ENCODE assay signal across 8 mouse cellular contexts in the genomic region with DNA sequence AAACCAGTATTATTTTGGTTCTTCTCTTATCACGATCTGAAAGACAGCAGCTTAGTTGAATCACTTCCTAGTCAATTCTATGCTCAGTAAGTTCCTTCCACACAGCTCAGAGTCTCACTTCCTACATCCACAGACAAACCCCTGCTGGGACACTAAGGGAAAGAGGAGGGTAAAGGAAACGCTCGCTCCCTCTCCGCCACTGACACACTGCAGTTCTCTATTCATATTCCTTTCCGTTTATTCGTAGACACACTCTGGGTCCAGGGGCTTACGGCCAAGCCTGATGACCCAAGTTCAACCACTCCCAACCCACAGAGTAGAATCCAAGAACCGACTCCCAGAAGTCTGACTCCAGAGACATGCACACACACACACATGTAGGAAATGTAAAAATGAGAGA. TPM values are rescaled to one million over a fixed set of nuclear protein-coding genes. Genes with fewer than 3 reads are reported as not detected.
DNase-seq lines count a peak whose midpoint lies in the region; ATAC-seq lines count a peak whose summit lies in the region.

No protein-coding gene starts in this region.

- no peaks in the 10 kb centered on the region for H3K36me3 ChIP-seq in forebrain, embryonic 12.5 days (replicated peaks)
- no peaks in the 10 kb centered on the region for H3K36me3 ChIP-seq in forebrain, embryonic 15.5 days
- no peaks in the 10 kb centered on the region for H3K36me3 ChIP-seq in neural tube, embryonic 13.5 days

- WGBS in forebrain, embryonic 12.5 days = 86% methylated on average over 8 of the region's 8 CpGs
- WGBS in forebrain, embryonic 15.5 days = 77% methylated on average over 8 of the region's 8 CpGs
- WGBS in neural tube, embryonic 13.5 days = 79% methylated on average over 8 of the region's 8 CpGs

- no peak overlapping the region for H3K4me3 ChIP-seq in forebrain, embryonic 12.5 days (replicated peaks)
- no peak overlapping the region for H3K4me3 ChIP-seq in forebrain, embryonic 15.5 days
- H3K4me3 ChIP-seq in neural tube, embryonic 13.5 days = no peak overlapping the region

- no peak for DNase-seq in neural tube, embryonic 10.5 days (ENCODE audit: extremely low spot score, low spot score)
- peak; percentile 49 to 52 for DNase-seq in kidney, postnatal 4 days
- DNase-seq in T-cell, adult 2 months (ENCODE audit: low spot score) = no peak
- no peak for DNase-seq in frontal cortex, adult 2 months (ENCODE audit: extremely low spot score in 1 of 2, low spot score in 1 of 2)
- no peak for DNase-seq in thymus, adult 18-20 months

- H3K9me3 ChIP-seq in forebrain, embryonic 12.5 days = no peaks in the 10 kb centered on the region
- H3K9me3 ChIP-seq in forebrain, embryonic 15.5 days = no peaks in the 10 kb centered on the region
- H3K9me3 ChIP-seq in neural tube, embryonic 13.5 days = no peaks in the 10 kb centered on the region

- H3K27me3 ChIP-seq in forebrain, embryonic 12.5 days = no peaks in the 10 kb centered on the region
- no peaks in the 10 kb centered on the region for H3K27me3 ChIP-seq in forebrain, embryonic 15.5 days
- no peaks in the 10 kb centered on the region for H3K27me3 ChIP-seq in neural tube, embryonic 13.5 days

- H3K9ac ChIP-seq in forebrain, embryonic 12.5 days = no peak overlapping the region
- no peak overlapping the region for H3K9ac ChIP-seq in forebrain, embryonic 15.5 days (replicated peaks)
- H3K9ac ChIP-seq in neural tube, embryonic 13.5 days = no peak overlapping the region

- H3K4me1 ChIP-seq in forebrain, embryonic 12.5 days = peaks cover 17% of the 10 kb centered on the region
- peaks cover 25% of the 10 kb centered on the region for H3K4me1 ChIP-seq in forebrain, embryonic 15.5 days
- peaks cover 33% of the 10 kb centered on the region for H3K4me1 ChIP-seq in neural tube, embryonic 13.5 days (replicated peaks)

- H3K27ac ChIP-seq in forebrain, embryonic 12.5 days = 0 out of 2 replicates have a peak overlapping the region, but pooled peaks have one; percentile 31
- no peak overlapping the region for H3K27ac ChIP-seq in forebrain, embryonic 15.5 days (replicated peaks)
- H3K27ac ChIP-seq in neural tube, embryonic 13.5 days (replicated peaks) = no peak overlapping the region

- H3K4me2 ChIP-seq in forebrain, embryonic 12.5 days = no peak overlapping the region
- H3K4me2 ChIP-seq in forebrain, embryonic 15.5 days (replicated peaks) = no peak overlapping the region
- 0 out of 2 replicates have a peak overlapping the region, but pooled peaks have one; percentile 13 for H3K4me2 ChIP-seq in neural tube, embryonic 13.5 days

- ATAC-seq in forebrain, embryonic 12.5 days (ENCODE audit: low FRiP score) = no peak
- no peak for ATAC-seq in forebrain, embryonic 15.5 days (replicated peaks)
- no peak for ATAC-seq in neural tube, embryonic 13.5 days (ENCODE audit: low read depth)

RNA-seq across cellular contexts. Expression of gene Zdhhc20, which starts 2.9 kb away (rescaled TPM):
- polyA plus RNA-seq in forebrain, embryonic 12.5 days (2016; fragmentation: Nextera tagmentation; extraction: Ambion mirVana) = 58.9 and 61.2 TPM in 2 replicates
- 46.7 and 50.8 TPM in 2 replicates for polyA plus RNA-seq in forebrain, embryonic 15.5 days (2015; fragmentation: Nextera tagmentation; extraction: Ambion mirVana)
- 48.9 and 50.9 TPM in 2 replicates for polyA plus RNA-seq in neural tube, embryonic 13.5 days (2015; fragmentation: Nextera tagmentation; extraction: Ambion mirVana)
- polyA plus RNA-seq in frontal cortex, adult 2 months (2012; rRNA removed) = 26.9 and 30.9 TPM in 2 replicates

Comparison
In these comparisons a context has a peak if more than half of its experiments do, and no peak if none do; other contexts are left out.
1. DNase-seq: peak in kidney, postnatal 4 days (2 of 2); none in neural tube, embryonic 10.5 days (single experiment), T-cell, adult 2 months (single experiment), frontal cortex, adult 2 months (0 of 2) and thymus, adult 18-20 months (0 of 2).